Mouse (Mus musculus): Measurements from ENCODE around the gene Zfp280c. TPM values are rescaled to one million over a fixed set of nuclear protein-coding genes. Genes with fewer than 3 reads are reported as not detected.

The Zfp280c gene
- polyA plus RNA-seq (2012; rRNA removed), result 0.19 and 0.65 TPM in 2 replicates

DNA sequence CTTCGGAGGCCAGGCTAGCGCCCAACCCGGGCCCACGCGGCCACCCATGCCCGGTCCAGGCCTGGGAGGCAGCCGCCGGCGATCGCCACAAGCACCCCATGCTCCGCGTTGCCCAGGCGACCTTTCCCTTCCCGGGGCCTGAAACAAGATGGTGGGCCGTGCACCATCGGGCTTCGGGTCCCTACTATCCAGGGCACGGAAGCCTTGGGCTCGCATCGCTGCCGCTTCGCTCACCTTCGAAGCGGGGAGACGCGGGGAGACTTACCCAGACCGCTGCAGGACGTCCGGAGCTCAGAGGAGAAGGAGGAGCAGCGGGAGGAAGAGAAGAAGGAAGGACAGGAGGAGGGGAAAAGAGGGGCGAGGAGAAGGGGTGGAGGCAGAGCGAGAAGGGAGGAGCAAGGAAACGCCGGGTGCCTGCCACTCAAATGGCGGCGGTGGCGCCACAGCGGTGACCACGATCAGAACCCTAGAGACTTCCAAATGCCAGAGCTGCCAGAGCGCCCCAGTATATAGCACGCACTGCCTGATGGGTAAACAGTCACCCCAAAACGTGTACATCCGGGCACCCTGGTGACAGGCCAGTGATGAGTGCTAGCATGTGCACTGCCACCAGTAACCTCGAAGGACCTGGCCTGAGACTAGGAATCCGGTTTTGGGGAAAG lies at the start of gene Zfp280c:
Gene Zfp280c, minus strand, starts transcription at position 406 of the 662 bp plus-strand sequence.
- H3K27ac ChIP-seq (ENCODE audit: insufficient read depth, low read depth, low read length), result no peak within 1 kb of the TSS
- no peaks in the 10 kb centered on the region for H3K4me1 ChIP-seq (ENCODE audit: control insufficient read depth, insufficient read depth, insufficient read length, low read length)
- no peak for TF ChIP-seq CTCF (IDR thresholded peaks at IDR 0.05; ENCODE audit: extremely low read depth, insufficient read length, insufficient replicate concordance, low read depth, low read length)
- TF ChIP-seq POLR2A (IDR thresholded peaks at IDR 0.05; ENCODE audit: low read depth, low read length), result no peak; the same call in 1 of the 2 replicates
- H3K36me3 ChIP-seq (ENCODE audit: control insufficient read depth, insufficient read depth, low read length), result peaks cover 7% of the 10 kb centered on the region; the same call in 1 of the 2 replicates
- H3K4me3 ChIP-seq (ENCODE audit: low read depth, low read length), result peak within 1 kb of the TSS; percentile 91
- no peaks in the 10 kb centered on the region for H3K27me3 ChIP-seq (ENCODE audit: control insufficient read depth, insufficient read depth, low read length)
- WGBS, result 19% methylated on average over 43 of the region's 45 CpGs

GRCm38 (mm10) chrX:48637032-48637431 lies 42.7 kb upstream of the Zfp280c start:
- H3K27ac ChIP-seq (ENCODE audit: insufficient read depth, low read depth, low read length), result no peak overlapping the region
- WGBS, result 79% methylated on average over 2 of the region's 2 CpGs
- no peaks in the 10 kb centered on the region for H3K4me1 ChIP-seq (ENCODE audit: control insufficient read depth, insufficient read depth, insufficient read length, low read length)
- H3K4me3 ChIP-seq (ENCODE audit: low read depth, low read length), result no peak overlapping the region
- TF ChIP-seq POLR2A (IDR thresholded peaks at IDR 0.05; ENCODE audit: low read depth, low read length) (no peak), CTCF (IDR thresholded peaks at IDR 0.05; ENCODE audit: extremely low read depth, insufficient read length, insufficient replicate concordance, low read depth, low read length) (no peak)
- peaks cover 3% of the 10 kb centered on the region; the same call in 1 of the 2 replicates for H3K36me3 ChIP-seq (ENCODE audit: control insufficient read depth, insufficient read depth, low read length)
- H3K27me3 ChIP-seq (ENCODE audit: control insufficient read depth, insufficient read depth, low read length), result no peaks in the 10 kb centered on the region

GRCm38 (mm10) chrX:48624054-48624420 lies 29.7 kb upstream of the Zfp280c start:
- no peak overlapping the region for H3K27ac ChIP-seq (ENCODE audit: insufficient read depth, low read depth, low read length)
- 11% methylated on average over 9 of the region's 9 CpGs for WGBS
- H3K36me3 ChIP-seq (ENCODE audit: control insufficient read depth, insufficient read depth, low read length), result no peaks in the 10 kb centered on the region
- no peaks in the 10 kb centered on the region for H3K4me1 ChIP-seq (ENCODE audit: control insufficient read depth, insufficient read depth, insufficient read length, low read length)
- H3K4me3 ChIP-seq (ENCODE audit: low read depth, low read length), result peak overlapping the region; percentile 93
- no peaks in the 10 kb centered on the region for H3K27me3 ChIP-seq (ENCODE audit: control insufficient read depth, insufficient read depth, low read length)
- TF ChIP-seq POLR2A (IDR thresholded peaks at IDR 0.05; ENCODE audit: low read depth, low read length) (no peak), CTCF (IDR thresholded peaks at IDR 0.05; ENCODE audit: extremely low read depth, insufficient read length, insufficient replicate concordance, low read depth, low read length) (no peak)

DNA sequence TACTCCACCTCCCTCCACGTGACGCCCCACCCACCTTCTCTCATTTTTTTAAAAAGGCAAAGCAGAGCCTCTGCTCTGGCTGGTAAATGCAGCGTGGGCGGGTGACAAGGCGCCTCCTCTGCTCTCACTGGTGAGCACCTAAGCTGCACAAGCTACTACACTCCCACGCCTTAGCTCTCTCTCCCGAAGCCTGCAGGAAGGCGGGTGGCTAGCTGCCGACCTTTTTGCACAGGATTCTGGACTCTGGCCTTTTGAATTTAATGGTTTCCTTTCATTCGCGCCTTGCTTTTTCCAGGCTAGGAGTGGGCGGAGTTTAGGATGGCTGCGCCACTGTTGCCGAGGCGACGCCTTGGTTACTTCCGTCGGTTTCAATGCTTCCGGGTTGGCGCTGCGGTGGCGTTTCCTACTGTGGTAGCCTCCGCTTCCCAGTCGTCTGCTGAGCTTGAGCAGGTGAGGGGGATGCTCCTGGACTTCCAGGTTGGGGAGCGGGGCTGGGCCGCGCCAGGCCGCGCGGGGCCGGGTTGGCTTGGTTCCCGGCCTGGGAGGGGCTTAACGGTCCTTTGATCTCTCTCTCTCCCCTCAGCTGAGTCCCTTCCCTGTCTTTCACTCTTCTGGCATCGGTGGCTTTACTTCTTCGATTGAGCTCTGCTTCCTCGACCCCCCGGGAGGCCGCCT lies 29.2 kb upstream of the Zfp280c start, which contains the start of gene Slc25a14:
Gene Slc25a14, plus strand, starts transcription at position 35 of the 675 bp plus-strand sequence.
- no peaks in the 10 kb centered on the region for H3K4me1 ChIP-seq (ENCODE audit: control insufficient read depth, insufficient read depth, insufficient read length, low read length)
- peak within 1 kb of the TSS; percentile 49 for H3K27ac ChIP-seq (ENCODE audit: insufficient read depth, low read depth, low read length)
- H3K27me3 ChIP-seq (ENCODE audit: control insufficient read depth, insufficient read depth, low read length), result no peaks in the 10 kb centered on the region
- H3K4me3 ChIP-seq (ENCODE audit: low read depth, low read length), result peak within 1 kb of the TSS; percentile 93
- no peak for TF ChIP-seq POLR2A (IDR thresholded peaks at IDR 0.05; ENCODE audit: low read depth, low read length)
- H3K36me3 ChIP-seq (ENCODE audit: control insufficient read depth, insufficient read depth, low read length), result no peaks in the 10 kb centered on the region
- WGBS, result 13% methylated on average over 38 of the region's 38 CpGs

DNA sequence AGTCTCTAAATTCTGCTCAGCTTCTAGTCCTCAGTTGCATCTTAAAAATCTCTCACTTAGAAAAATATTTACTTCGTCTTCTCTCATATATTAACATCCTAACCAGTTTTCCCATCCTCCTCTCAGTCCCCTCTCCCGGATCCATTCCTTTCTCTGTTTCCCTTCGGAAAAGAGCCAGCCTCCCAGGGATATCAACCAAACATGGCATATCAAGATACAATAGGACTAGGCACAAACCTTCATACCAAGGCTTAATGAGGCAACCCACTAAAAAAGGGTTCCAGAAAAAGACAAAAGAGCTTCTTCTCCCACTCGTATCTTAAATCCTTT lies 28.7 kb upstream of the Zfp280c start:
- H3K36me3 ChIP-seq (ENCODE audit: control insufficient read depth, insufficient read depth, low read length), result no peaks in the 10 kb centered on the region
- peak overlapping the region; percentile 49; the same call in 1 of the 2 replicates for H3K27ac ChIP-seq (ENCODE audit: insufficient read depth, low read depth, low read length)
- H3K4me3 ChIP-seq (ENCODE audit: low read depth, low read length), result peak overlapping the region; percentile 93
- 12% methylated on average over 4 of the region's 4 CpGs for WGBS
- no peaks in the 10 kb centered on the region for H3K4me1 ChIP-seq (ENCODE audit: control insufficient read depth, insufficient read depth, insufficient read length, low read length)
- TF ChIP-seq CTCF (IDR thresholded peaks at IDR 0.05; ENCODE audit: extremely low read depth, insufficient read length, insufficient replicate concordance, low read depth, low read length) (no peak), POLR2A (IDR thresholded peaks at IDR 0.05; ENCODE audit: low read depth, low read length) (no peak)
- no peaks in the 10 kb centered on the region for H3K27me3 ChIP-seq (ENCODE audit: control insufficient read depth, insufficient read depth, low read length)

DNA sequence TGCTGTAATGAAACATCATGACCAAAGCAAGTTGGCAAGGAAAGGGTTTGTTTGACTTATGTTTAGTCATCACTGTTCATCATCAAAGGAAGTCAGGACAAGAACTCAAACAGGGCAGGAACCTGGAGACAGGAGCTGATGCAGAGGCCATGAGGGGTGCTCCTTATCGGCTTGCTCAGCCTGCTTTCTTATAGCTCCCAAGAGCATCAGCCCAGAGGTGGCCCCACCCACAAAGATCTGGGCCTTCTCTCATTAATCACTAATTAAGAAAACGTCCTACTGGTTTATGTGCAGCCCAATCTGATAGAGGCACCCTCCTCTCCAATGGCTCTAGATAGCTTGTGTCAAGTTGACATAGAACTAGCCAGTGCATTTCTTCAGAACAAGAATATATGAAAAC lies 10.6 kb upstream of the Zfp280c start:
- TF ChIP-seq CTCF (IDR thresholded peaks at IDR 0.05; ENCODE audit: extremely low read depth, insufficient read length, insufficient replicate concordance, low read depth, low read length) (no peak), POLR2A (IDR thresholded peaks at IDR 0.05; ENCODE audit: low read depth, low read length) (no peak)
- Histone ChIP-seq H3K4me3 (ENCODE audit: low read depth, low read length) (no peak overlapping the region), H3K4me1 (ENCODE audit: control insufficient read depth, insufficient read depth, insufficient read length, low read length) (0 out of 2 replicates have a peak, but pooled peaks cover 2% of the 10 kb centered on the region), H3K27me3 (ENCODE audit: control insufficient read depth, insufficient read depth, low read length) (no peaks in the 10 kb centered on the region), H3K36me3 (ENCODE audit: control insufficient read depth, insufficient read depth, low read length) (no peaks in the 10 kb centered on the region), H3K27ac (ENCODE audit: insufficient read depth, low read depth, low read length) (no peak overlapping the region)
- 42% methylated on average over 2 of the region's 2 CpGs for WGBS

GRCm38 (mm10) chrX:48596906-48597305 lies 2.6 kb upstream of the Zfp280c start:
- H3K4me3 ChIP-seq (ENCODE audit: low read depth, low read length), result no peak overlapping the region
- no peaks in the 10 kb centered on the region for H3K36me3 ChIP-seq (ENCODE audit: control insufficient read depth, insufficient read depth, low read length)
- TF ChIP-seq POLR2A (IDR thresholded peaks at IDR 0.05; ENCODE audit: low read depth, low read length), result no peak
- TF ChIP-seq CTCF (IDR thresholded peaks at IDR 0.05; ENCODE audit: extremely low read depth, insufficient read length, insufficient replicate concordance, low read depth, low read length), result no peak
- 78% methylated on average over 5 of the region's 5 CpGs for WGBS
- no peaks in the 10 kb centered on the region for H3K27me3 ChIP-seq (ENCODE audit: control insufficient read depth, insufficient read depth, low read length)
- H3K27ac ChIP-seq (ENCODE audit: insufficient read depth, low read depth, low read length), result no peak overlapping the region
- no peaks in the 10 kb centered on the region for H3K4me1 ChIP-seq (ENCODE audit: control insufficient read depth, insufficient read depth, insufficient read length, low read length)

Data from small intestine, adult 2 months (tissue).